Mouse (Mus musculus): ENCODE measurements around the gene Elovl6. TPM values are rescaled to one million over a fixed set of nuclear protein-coding genes. Genes with fewer than 3 reads are reported as not detected.

Elovl6 gene
- total RNA-seq, 1 experiment: 118 TPM

GRCm38 (mm10) chr3:129515863-129516436 lies 16.2 kb upstream of the Elovl6 start:
- Histone ChIP-seq H3K4me3 (ENCODE audit: insufficient read depth in 1 of 2, low read depth in 1 of 2, low read length in 2 of 2, poor library complexity in 1 of 2, severe bottlenecking in 1 of 2) (no peak overlapping the region), H3K9ac (ENCODE audit: insufficient read depth, low read depth, low read length, poor library complexity, severe bottlenecking) (no peak overlapping the region), H3K4me1 (ENCODE audit: control insufficient read depth in 2 of 2, insufficient read depth in 2 of 2, low read length in 2 of 2, poor library complexity in 1 of 2) (no peaks in the 10 kb centered on the region), H3K36me3 (ENCODE audit: control insufficient read depth, insufficient read depth, low read length, poor library complexity, severe bottlenecking) (no peaks in the 10 kb centered on the region), H3K9me3 (ENCODE audit: control insufficient read depth, insufficient read depth, low read depth, low read length) (no peaks in the 10 kb centered on the region), H3K27ac (ENCODE audit: insufficient read depth, low read depth, low read length, poor library complexity, severe bottlenecking) (no peak overlapping the region)
- DNase-seq (ENCODE audit: low read depth, low spot score): no peak
- TF ChIP-seq MAFK (IDR thresholded peaks at IDR 0.05; ENCODE audit: insufficient read depth, low read depth, low read length): no peak
- no peak for TF ChIP-seq ZNF384 (IDR thresholded peaks at IDR 0.05; ENCODE audit: low read depth, low read length)
- TF ChIP-seq HCFC1 (IDR thresholded peaks at IDR 0.05; ENCODE audit: borderline replicate concordance, insufficient read depth, low read length): no peak
- TF ChIP-seq ZC3H11A (IDR thresholded peaks at IDR 0.05; ENCODE audit: borderline replicate concordance, low read depth, low read length): no peak
- no peak for TF ChIP-seq CHD2 (IDR thresholded peaks at IDR 0.05; ENCODE audit: low read depth, low read length)
- in situ Hi-C loops (cut with MboI; ENCODE audit: low sequenced_read_pairs in 2 of 2, unreplicated experiment in 2 of 2): no loop called here

- in situ Hi-C loops (cut with MboI; ENCODE audit: low sequenced_read_pairs in 2 of 2, unreplicated experiment in 2 of 2): no loop called here
These were observed 11.7 kb upstream of the Elovl6 start for GRCm38 (mm10) chr3:129520499-129520898.

DNA sequence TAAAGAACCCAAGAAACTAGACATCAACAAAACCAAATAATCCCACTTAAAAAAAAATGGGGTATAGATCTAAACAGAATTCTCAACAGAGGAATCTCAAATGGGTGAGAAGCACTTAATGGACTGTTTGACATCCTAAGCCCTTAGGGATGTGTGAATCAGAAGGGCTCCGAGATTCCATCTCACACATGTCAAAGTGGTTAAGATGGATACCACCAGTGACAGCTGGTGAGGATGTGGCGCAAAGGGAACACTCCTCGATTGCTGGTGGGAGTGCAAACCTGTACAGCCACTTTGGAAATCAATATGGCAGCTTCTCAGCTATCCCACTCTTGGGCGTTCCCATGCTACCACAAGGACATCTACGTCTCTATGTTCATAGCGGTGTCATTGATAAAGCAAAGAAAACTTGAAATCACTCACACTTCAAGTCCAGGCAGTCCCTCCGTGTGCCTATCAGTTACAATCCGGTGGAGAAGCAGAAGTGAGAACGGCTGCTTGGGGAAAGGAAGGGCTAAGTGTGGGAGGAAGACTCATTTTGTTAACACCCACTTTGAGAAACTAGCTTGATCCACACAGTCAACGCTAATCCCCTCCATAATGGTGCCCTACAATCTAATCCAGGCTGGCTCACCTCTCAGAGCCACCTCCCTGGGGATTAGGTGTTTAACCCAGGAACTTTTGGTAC lies 8.6 kb upstream of the Elovl6 start:
- no peak overlapping the region for H3K27ac ChIP-seq (ENCODE audit: insufficient read depth, low read depth, low read length, poor library complexity, severe bottlenecking)
- H3K9ac ChIP-seq (ENCODE audit: insufficient read depth, low read depth, low read length, poor library complexity, severe bottlenecking): no peak overlapping the region
- H3K4me3 ChIP-seq (ENCODE audit: insufficient read depth in 1 of 2, low read depth in 1 of 2, low read length in 2 of 2, poor library complexity in 1 of 2, severe bottlenecking in 1 of 2): no peak overlapping the region
- no peaks in the 10 kb centered on the region for H3K4me1 ChIP-seq (ENCODE audit: control insufficient read depth in 2 of 2, insufficient read depth in 2 of 2, low read length in 2 of 2, poor library complexity in 1 of 2)
- H3K36me3 ChIP-seq (ENCODE audit: control insufficient read depth, insufficient read depth, low read length, poor library complexity, severe bottlenecking): peaks cover 2% of the 10 kb centered on the region; the same call in 1 of the 2 replicates
- in situ Hi-C loops (cut with MboI; ENCODE audit: low sequenced_read_pairs in 2 of 2, unreplicated experiment in 2 of 2): no loop called here
- no peak for DNase-seq (ENCODE audit: low read depth, low spot score)
- H3K9me3 ChIP-seq (ENCODE audit: control insufficient read depth, insufficient read depth, low read depth, low read length): no peaks in the 10 kb centered on the region
- TF ChIP-seq ZNF384 (IDR thresholded peaks at IDR 0.05; ENCODE audit: low read depth, low read length) (no peak), ZC3H11A (IDR thresholded peaks at IDR 0.05; ENCODE audit: borderline replicate concordance, low read depth, low read length) (no peak), HCFC1 (IDR thresholded peaks at IDR 0.05; ENCODE audit: borderline replicate concordance, insufficient read depth, low read length) (no peak), MAFK (IDR thresholded peaks at IDR 0.05; ENCODE audit: insufficient read depth, low read depth, low read length) (no peak), CHD2 (IDR thresholded peaks at IDR 0.05; ENCODE audit: low read depth, low read length) (no peak)

More at GRCm38 (mm10) chr3:129520499-129520898, 11.7 kb upstream of the Elovl6 start:
- Histone ChIP-seq H3K9ac (ENCODE audit: insufficient read depth, low read depth, low read length, poor library complexity, severe bottlenecking) (no peak overlapping the region), H3K4me3 (ENCODE audit: insufficient read depth in 1 of 2, low read depth in 1 of 2, low read length in 2 of 2, poor library complexity in 1 of 2, severe bottlenecking in 1 of 2) (no peak overlapping the region), H3K36me3 (ENCODE audit: control insufficient read depth, insufficient read depth, low read length, poor library complexity, severe bottlenecking) (no peaks in the 10 kb centered on the region), H3K4me1 (ENCODE audit: control insufficient read depth in 2 of 2, insufficient read depth in 2 of 2, low read length in 2 of 2, poor library complexity in 1 of 2) (no peaks in the 10 kb centered on the region), H3K27ac (ENCODE audit: insufficient read depth, low read depth, low read length, poor library complexity, severe bottlenecking) (no peak overlapping the region), H3K9me3 (ENCODE audit: control insufficient read depth, insufficient read depth, low read depth, low read length) (no peaks in the 10 kb centered on the region)
- TF ChIP-seq CHD2 (IDR thresholded peaks at IDR 0.05; ENCODE audit: low read depth, low read length): no peak
- no peak for TF ChIP-seq HCFC1 (IDR thresholded peaks at IDR 0.05; ENCODE audit: borderline replicate concordance, insufficient read depth, low read length)
- no peak for TF ChIP-seq ZC3H11A (IDR thresholded peaks at IDR 0.05; ENCODE audit: borderline replicate concordance, low read depth, low read length)
- no peak for TF ChIP-seq MAFK (IDR thresholded peaks at IDR 0.05; ENCODE audit: insufficient read depth, low read depth, low read length)
- no peak for TF ChIP-seq ZNF384 (IDR thresholded peaks at IDR 0.05; ENCODE audit: low read depth, low read length)
- DNase-seq (ENCODE audit: low read depth, low spot score): no peak

DNA sequence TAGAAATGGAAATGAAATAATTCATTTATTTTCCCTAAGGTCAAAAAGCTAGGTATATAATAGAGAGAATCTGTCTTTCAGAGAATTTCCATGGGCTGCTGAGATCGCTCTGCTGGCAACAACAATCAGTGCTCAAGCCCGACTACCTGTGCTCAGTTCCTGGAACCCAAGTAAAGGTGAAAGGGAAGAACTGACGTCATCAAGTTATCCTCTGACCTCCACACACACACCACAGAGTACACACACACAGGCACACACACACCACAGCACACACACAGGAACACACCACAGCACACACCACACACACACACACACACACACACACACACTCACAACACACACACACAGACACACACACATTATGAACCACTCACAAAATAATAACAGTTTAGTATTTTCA lies 5.1 kb upstream of the Elovl6 start:
- peaks cover 2% of the 10 kb centered on the region; the same call in 1 of the 2 replicates for H3K36me3 ChIP-seq (ENCODE audit: control insufficient read depth, insufficient read depth, low read length, poor library complexity, severe bottlenecking)
- no peaks in the 10 kb centered on the region for H3K9me3 ChIP-seq (ENCODE audit: control insufficient read depth, insufficient read depth, low read depth, low read length)
- DNase-seq (ENCODE audit: low read depth, low spot score): no peak
- no peak overlapping the region for H3K4me3 ChIP-seq (ENCODE audit: insufficient read depth in 1 of 2, low read depth in 1 of 2, low read length in 2 of 2, poor library complexity in 1 of 2, severe bottlenecking in 1 of 2)
- in situ Hi-C loops (cut with MboI; ENCODE audit: low sequenced_read_pairs in 2 of 2, unreplicated experiment in 2 of 2): no loop called here
- no peak overlapping the region for H3K9ac ChIP-seq (ENCODE audit: insufficient read depth, low read depth, low read length, poor library complexity, severe bottlenecking)
- TF ChIP-seq ZNF384 (IDR thresholded peaks at IDR 0.05; ENCODE audit: low read depth, low read length): no peak
- TF ChIP-seq HCFC1 (IDR thresholded peaks at IDR 0.05; ENCODE audit: borderline replicate concordance, insufficient read depth, low read length): no peak
- TF ChIP-seq CHD2 (IDR thresholded peaks at IDR 0.05; ENCODE audit: low read depth, low read length): no peak
- no peak for TF ChIP-seq ZC3H11A (IDR thresholded peaks at IDR 0.05; ENCODE audit: borderline replicate concordance, low read depth, low read length)
- no peak for TF ChIP-seq MAFK (IDR thresholded peaks at IDR 0.05; ENCODE audit: insufficient read depth, low read depth, low read length)
- no peak overlapping the region for H3K27ac ChIP-seq (ENCODE audit: insufficient read depth, low read depth, low read length, poor library complexity, severe bottlenecking)
- peaks cover 9% of the 10 kb centered on the region in 2 experiments for H3K4me1 ChIP-seq (ENCODE audit: control insufficient read depth in 2 of 2, insufficient read depth in 2 of 2, low read length in 2 of 2, poor library complexity in 1 of 2)
